Mouse (Mus musculus) MEL (cell line): ENCODE data around the gene Trim16. TPM values are rescaled to one million over a fixed set of nuclear protein-coding genes. Genes with fewer than 3 reads are reported as not detected.

Experiments used
- DNase-seq: peaks from one replicate; pipeline ENCODE4 v3.0.0; 2011; ENCODE audit warnings: low read depth, low spot score
- H3K27ac ChIP-seq: 2 replicates; pipeline ENCODE4 v1.5.1; 2012; ENCODE audit warnings: low read depth, mild to moderate bottlenecking, control low read depth, low read length, moderate library complexity; ENCODE audit not compliant: control insufficient read depth
- H3K27me3 ChIP-seq, 2 experiments: fragments of 150-350 bp in 1 of 2; sonication (generic) in 1 of 2; 2 replicates each; pipeline ENCODE4 v1.6.1; 2012; ENCODE audit warnings: low read length in 2 of 2, mild to moderate bottlenecking in 2 of 2, improper control_type of control experiment in 1 of 2, moderate library complexity in 1 of 2; ENCODE audit not compliant: insufficient read depth in 2 of 2, control insufficient read depth in 1 of 2
- H3K36me3 ChIP-seq, 2 experiments: 2 replicates each; pipeline ENCODE4 v1.6.1; 2012 to 2014; ENCODE audit warnings: low read length in 2 of 2, improper control_type of control experiment in 1 of 2, inconsistent platforms in 1 of 2, mild to moderate bottlenecking in 1 of 2; ENCODE audit not compliant: insufficient read depth in 2 of 2, control insufficient read depth in 1 of 2
- H3K4me1 ChIP-seq, 2 experiments: fragments of 150-350 bp in 1 of 2; sonication (generic) in 1 of 2; 2 replicates each; pipeline ENCODE4 v1.6.1; 2012; ENCODE audit warnings: low read length in 2 of 2, improper control_type of control experiment in 1 of 2, mild to moderate bottlenecking in 1 of 2; ENCODE audit not compliant: insufficient read depth in 2 of 2, control insufficient read depth in 1 of 2
- H3K4me3 ChIP-seq, 2 experiments: fragments of 150-350 bp in 1 of 2; sonication (generic) in 1 of 2; 2 replicates each; pipeline ENCODE4 v1.5.1; 2012; ENCODE audit warnings: low read depth in 2 of 2, low read length in 2 of 2, mild to moderate bottlenecking in 2 of 2, moderate library complexity in 2 of 2, control low read depth in 1 of 2, improper control_type of control experiment in 1 of 2; ENCODE audit not compliant: control insufficient read depth in 1 of 2, insufficient read depth in 1 of 2
- H3K79me2 ChIP-seq: 2 replicates; pipeline ENCODE4 v1.6.1; 2012; ENCODE audit warnings: mild to moderate bottlenecking, low read length, moderate library complexity; ENCODE audit not compliant: control insufficient read depth, poor library complexity, insufficient read depth
- H3K9ac ChIP-seq: 2 replicates; pipeline ENCODE4 v1.6.1; 2012; ENCODE audit warnings: low read depth, mild to moderate bottlenecking, control low read depth, low read length, moderate library complexity; ENCODE audit not compliant: control insufficient read depth, poor library complexity, severe bottlenecking
- H3K9me3 ChIP-seq: fragments of 150-350 bp; sonication (generic); replicated peaks from 2 replicates; pipeline ENCODE4 v1.6.1; 2012; ENCODE audit warnings: mild to moderate bottlenecking, low read length, improper control_type of control experiment, moderate library complexity; ENCODE audit not compliant: insufficient read depth
- BHLHE40 ChIP-seq: IDR thresholded peaks from 2 replicates; pipeline ENCODE4 v1.6.1; 2012; ENCODE audit warnings: low read depth, mild to moderate bottlenecking, inconsistent platforms, low read length, improper control_type of control experiment, borderline replicate concordance
- CHD1 ChIP-seq: IDR thresholded peaks from 2 replicates; pipeline ENCODE4 v1.6.1; 2012; ENCODE audit warnings: low read depth, mild to moderate bottlenecking, inconsistent platforms, low read length, improper control_type of control experiment
- CTCF ChIP-seq, 3 experiments: IDR thresholded peaks in 2 of 3; conservative IDR thresholded peaks in 1 of 3; 2 replicates each; pipeline ENCODE4 v1.5.1; 2011 to 2012; ENCODE audit warnings: low read length in 3 of 3, low read depth in 2 of 3, mild to moderate bottlenecking in 2 of 3, improper control_type of control experiment in 1 of 3, inconsistent platforms in 1 of 3, mixed read lengths in 1 of 3, moderate library complexity in 1 of 3; ENCODE audit not compliant: control insufficient read depth in 1 of 3, insufficient read depth in 1 of 3, poor library complexity in 1 of 3, severe bottlenecking in 1 of 3
- ETS1 ChIP-seq: IDR thresholded peaks from 2 replicates; pipeline ENCODE4 v1.6.1; 2012; ENCODE audit warnings: low read depth, mild to moderate bottlenecking, inconsistent platforms, low read length, improper control_type of control experiment, moderate library complexity
- GATA1 ChIP-seq: IDR thresholded peaks from 2 replicates; pipeline ENCODE4 v1.6.1; 2011; ENCODE audit warnings: low read depth, low read length, improper control_type of control experiment
- JUND ChIP-seq: IDR thresholded peaks from 2 replicates; pipeline ENCODE4 v1.6.1; 2011; ENCODE audit warnings: low read depth, mild to moderate bottlenecking, improper control_type of control experiment, low read length
- MAFK ChIP-seq: IDR thresholded peaks from 2 replicates; pipeline ENCODE4 v1.6.1; 2011; ENCODE audit warnings: low read depth, mild to moderate bottlenecking, low read length, improper control_type of control experiment, borderline replicate concordance
- MAX ChIP-seq: IDR thresholded peaks from 2 replicates; pipeline ENCODE4 v1.6.1; 2011; ENCODE audit warnings: low read length, improper control_type of control experiment
- MAZ ChIP-seq: IDR thresholded peaks from 2 replicates; pipeline ENCODE4 v1.6.1; 2012; ENCODE audit warnings: low read depth, mild to moderate bottlenecking, inconsistent platforms, low read length, improper control_type of control experiment
- MEF2A ChIP-seq: IDR thresholded peaks from 2 replicates; pipeline ENCODE4 v1.6.1; 2014; ENCODE audit warnings: low read depth, mild to moderate bottlenecking, inconsistent platforms, low read length, improper control_type of control experiment; ENCODE audit not compliant: poor library complexity, insufficient replicate concordance, severe bottlenecking; ENCODE audit errors: extremely low read depth
- MXI1 ChIP-seq: IDR thresholded peaks from 2 replicates; pipeline ENCODE4 v1.6.1; 2011; ENCODE audit warnings: mild to moderate bottlenecking, low read depth, low read length, improper control_type of control experiment
- MYB ChIP-seq: IDR thresholded peaks from 2 replicates; pipeline ENCODE4 v1.6.1; 2011; ENCODE audit warnings: mild to moderate bottlenecking, low read depth, low read length, improper control_type of control experiment
- MYC ChIP-seq: IDR thresholded peaks from 2 replicates; pipeline ENCODE4 v1.6.1; 2011; ENCODE audit warnings: low read depth, mild to moderate bottlenecking, low read length, improper control_type of control experiment, moderate library complexity
- NELFE ChIP-seq: IDR thresholded peaks from 2 replicates; pipeline ENCODE4 v1.6.1; 2011; ENCODE audit warnings: low read depth, low read length, improper control_type of control experiment
- NRF1 ChIP-seq: IDR thresholded peaks from 2 replicates; pipeline ENCODE4 v1.6.1; 2014; ENCODE audit warnings: low read depth, mild to moderate bottlenecking, inconsistent platforms, low read length, improper control_type of control experiment, moderate library complexity; ENCODE audit not compliant: poor library complexity, insufficient read depth, severe bottlenecking
- POLR2AphosphoS5 ChIP-seq: IDR thresholded peaks from 2 replicates; pipeline ENCODE4 v1.6.1; 2012; ENCODE audit warnings: low read depth, borderline replicate concordance, mild to moderate bottlenecking, inconsistent platforms, low read length, moderate library complexity, mixed read lengths
- SIN3A ChIP-seq: IDR thresholded peaks from 2 replicates; pipeline ENCODE4 v1.6.1; 2012; ENCODE audit warnings: low read length, improper control_type of control experiment, inconsistent platforms
- SMC3 ChIP-seq: IDR thresholded peaks from 2 replicates; pipeline ENCODE4 v1.6.1; 2011; ENCODE audit warnings: low read depth, low read length, improper control_type of control experiment
- UBTF ChIP-seq: IDR thresholded peaks from 2 replicates; pipeline ENCODE4 v1.6.1; 2012; ENCODE audit warnings: low read depth, mild to moderate bottlenecking, inconsistent platforms, low read length, improper control_type of control experiment, moderate library complexity, borderline replicate concordance; ENCODE audit not compliant: insufficient read depth
- ZC3H11A ChIP-seq: IDR thresholded peaks from 2 replicates; pipeline ENCODE4 v1.6.1; 2012; ENCODE audit warnings: low read depth, mild to moderate bottlenecking, inconsistent platforms, low read length, improper control_type of control experiment
- ZKSCAN1 ChIP-seq: IDR thresholded peaks from 2 replicates; pipeline ENCODE4 v1.6.1; 2012; ENCODE audit warnings: low read depth, mild to moderate bottlenecking, inconsistent platforms, low read length, improper control_type of control experiment, moderate library complexity
- ZMIZ1 ChIP-seq: IDR thresholded peaks from 2 replicates; pipeline ENCODE4 v1.6.1; 2012; ENCODE audit warnings: low read depth, mild to moderate bottlenecking, inconsistent platforms, low read length, improper control_type of control experiment, moderate library complexity
- ZNF384 ChIP-seq: IDR thresholded peaks from 2 replicates; pipeline ENCODE4 v1.6.1; 2012; ENCODE audit warnings: low read depth, mild to moderate bottlenecking, inconsistent platforms, low read length, improper control_type of control experiment
- polyA plus RNA-seq, 2 experiments: library from polyadenylated mRNA; stranded (reverse) in 1 of 2; unstranded in 1 of 2; fragments of >175 nt in 1 of 2; fragments of >200 nt in 1 of 2; gene quantifications; 2 replicates each; pipeline versions ENCODE4 v1.2.1 to v1.2.4; 2012; ENCODE audit warnings: low replicate concordance in 2 of 2, low read depth in 1 of 2; ENCODE audit not compliant: insufficient read length in 2 of 2, insufficient read depth in 1 of 2, missing spikeins in 1 of 2
- total RNA-seq: library from RNA; depleted of rRNA; stranded (reverse); fragments of 300-350 nt; gene quantifications from 2 replicates; pipeline ENCODE4 v1.2.3, GENCODE M21; 2012

Trim16 gene
- total and polyA plus RNA-seq, 3 experiments = 3.1 to 5.5 TPM; not detected in 1

DNA sequence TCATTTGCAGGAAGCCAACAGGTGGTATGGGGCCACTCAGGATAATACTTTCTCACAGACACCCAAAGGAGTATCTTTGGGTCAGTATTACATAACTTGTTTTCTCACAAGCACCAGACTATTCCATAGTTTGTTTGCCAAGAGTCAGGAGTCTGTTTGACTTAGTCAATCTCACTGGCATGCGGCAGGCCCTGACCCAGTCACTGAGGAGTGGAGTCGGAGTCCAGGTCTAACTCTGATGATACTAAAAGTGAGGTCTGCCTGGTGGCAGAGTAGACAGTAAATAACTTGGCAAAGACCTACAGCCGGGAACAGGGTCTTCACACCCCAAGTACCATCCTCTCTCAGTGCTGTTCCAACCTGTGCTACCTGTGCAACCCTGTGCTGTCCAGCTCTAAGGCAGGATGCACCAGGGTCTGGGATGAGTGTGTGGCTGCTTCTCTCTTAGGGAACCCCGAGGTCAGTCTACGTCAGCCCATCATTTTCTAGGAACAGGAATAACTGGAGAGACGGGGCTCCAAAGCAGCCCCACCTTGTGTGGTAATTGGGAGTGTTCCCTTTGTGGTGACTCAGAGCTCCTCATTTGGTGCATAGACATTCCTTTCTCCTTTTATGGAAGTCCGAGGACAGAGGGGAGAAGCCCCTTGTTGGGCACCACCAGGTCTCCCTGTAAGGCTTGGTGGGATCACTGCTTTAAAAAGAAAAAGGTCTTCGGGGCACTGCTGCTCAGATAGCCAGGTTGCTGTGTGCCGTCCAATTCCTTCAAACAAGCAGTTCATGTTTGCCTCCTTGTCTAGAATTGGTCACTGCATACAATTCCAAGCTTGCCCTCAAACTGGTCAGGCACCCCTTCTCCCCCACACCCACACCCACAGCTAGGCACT is 5.4 kb downstream of the Trim16 start:
- Histone ChIP-seq H3K27ac (no peak overlapping the region), H3K9me3 (no peaks in the 10 kb centered on the region), H3K36me3 (peaks cover 0 to 26% of the 10 kb centered on the region in 2 experiments; a peak in 2 of 4 replicates), H3K4me1 (peaks cover 3 to 25% of the 10 kb centered on the region in 2 experiments), H3K27me3 (no peaks in the 10 kb centered on the region), H3K4me3 (no peak overlapping the region), H3K9ac (no peak overlapping the region), H3K79me2 (no peaks in the 10 kb centered on the region)
- TF ChIP-seq MAFK (no peak), ZKSCAN1 (no peak), GATA1 (no peak), CTCF (IDR thresholded peaks at IDR 0.05 in 2 of 3, conservative IDR thresholded peaks at IDR 0.05 in 1 of 3; ENCODE audit: control insufficient read depth in 1 of 3, insufficient read depth in 1 of 3, low read depth in 2 of 3, low read length in 3 of 3, poor library complexity in 1 of 3, severe bottlenecking in 1 of 3) (no peak), ETS1 (no peak), NRF1 (no peak), MAZ (no peak), MYB (no peak), MXI1 (no peak), SMC3 (no peak), POLR2AphosphoS5 (no peak), ZC3H11A (no peak), UBTF (no peak), CHD1 (no peak)
- no peak for DNase-seq

DNA sequence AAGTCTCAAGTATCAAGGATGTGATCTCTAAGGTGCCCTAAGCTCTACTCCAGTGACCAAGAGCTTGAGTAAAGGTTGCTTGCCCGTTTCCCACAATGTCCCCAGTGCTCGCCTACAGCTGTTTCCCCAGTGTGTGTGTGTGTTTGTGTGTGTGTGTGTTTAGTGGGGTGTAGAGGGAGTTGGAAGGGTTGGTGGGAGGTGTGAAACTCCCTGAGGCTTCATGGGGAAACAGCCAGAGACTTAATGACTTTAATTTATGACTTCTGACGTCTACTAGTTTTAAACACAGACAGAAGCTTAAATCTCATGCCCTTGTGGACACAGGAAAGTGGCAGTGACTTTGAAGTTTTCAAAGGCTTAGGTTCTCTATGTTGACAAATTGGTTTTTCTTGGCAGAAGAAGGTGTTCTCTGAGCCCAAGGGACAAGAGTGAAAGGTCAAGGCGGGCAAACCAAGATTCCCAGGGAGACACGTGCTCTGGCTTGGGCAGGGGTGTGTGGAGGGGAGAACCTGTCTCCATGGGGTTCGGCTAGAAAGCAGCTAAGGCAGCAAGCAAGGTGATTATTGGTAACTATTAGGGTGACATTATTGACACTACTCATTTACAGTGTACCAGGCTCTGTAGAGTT is 6.2 kb downstream of the Trim16 start:
- DNase-seq = no peak

More for the DNA sequence above, 6.2 kb downstream of the Trim16 start:
- Histone ChIP-seq H3K79me2 (no peaks in the 10 kb centered on the region), H3K27ac (no peak overlapping the region), H3K9me3 (no peaks in the 10 kb centered on the region), H3K4me3 (no peak overlapping the region), H3K4me1 (peaks cover 3 to 25% of the 10 kb centered on the region in 2 experiments), H3K36me3 (peaks cover 0 to 26% of the 10 kb centered on the region in 2 experiments; a peak in 2 of 4 replicates), H3K27me3 (no peaks in the 10 kb centered on the region), H3K9ac (no peak overlapping the region)
- no peak for TF ChIP-seq MAX
- TF ChIP-seq JUND = no peak
- no peak for TF ChIP-seq UBTF
- TF ChIP-seq SMC3 = no peak
- TF ChIP-seq MEF2A = no peak
- no peak for TF ChIP-seq SIN3A
- no peak for TF ChIP-seq MXI1
- no peak for TF ChIP-seq BHLHE40
- TF ChIP-seq NELFE = no peak
- TF ChIP-seq ZMIZ1 = no peak
- no peak for TF ChIP-seq MYC
- TF ChIP-seq ZNF384 = no peak
